Mouse (Mus musculus) testis, postnatal 14 days (tissue): ENCODE results near the gene Gdf1.

ENCODE experiments used
- DNase-seq: peaks from one replicate; pipeline ENCODE4 v3.0.0; 2021; ENCODE audit warnings: low spot score

The Gdf1 gene

GRCm38 (mm10) chr8:70364066-70364465, 34.4 kb downstream of the Gdf1 start:
- DNase-seq, result no peak

GRCm38 (mm10) chr8:70366588-70366987, 37.0 kb downstream of the Gdf1 start:
- DNase-seq, result no peak

GRCm38 (mm10) chr8:70370476-70370875, 40.9 kb downstream of the Gdf1 start:
- DNase-seq, result no peak

- no peak for DNase-seq
Measured at GRCm38 (mm10) chr8:70371951-70372350, 42.3 kb downstream of the Gdf1 start.

- no peak for DNase-seq
Measured at GRCm38 (mm10) chr8:70373397-70374317, 44.0 kb downstream of the Gdf1 start, which contains the start of gene Comp. Gene Comp (plus strand): TSS chr8:70373558.

GRCm38 (mm10) chr8:70374318-70374927, 44.8 kb downstream of the Gdf1 start:
- peak; percentile 90 for DNase-seq

- DNase-seq, result no peak
Measured at GRCm38 (mm10) chr8:70375212-70375859, 45.7 kb downstream of the Gdf1 start.

GRCm38 (mm10) chr8:70376275-70376741, 46.7 kb downstream of the Gdf1 start:
- DNase-seq, result no peak

- no peak for DNase-seq
Measured at GRCm38 (mm10) chr8:70377049-70377448, 47.4 kb downstream of the Gdf1 start.

GRCm38 (mm10) chr8:70380069-70380468, 50.5 kb downstream of the Gdf1 start:
- DNase-seq, result no peak
